Mouse (Mus musculus) small intestine, adult 2 months (tissue): Measurements from ENCODE around the gene Farsa.

ENCODE experiments used
- CTCF ChIP-seq: fragments of 200-500 bp; IDR thresholded peaks from 2 replicates; pipeline ENCODE4 v1.5.1; 2012; ENCODE audit warnings: low read depth, mild to moderate bottlenecking, control low read depth, inconsistent platforms, low read length, moderate library complexity, mixed read lengths; ENCODE audit not compliant: insufficient replicate concordance, insufficient read length; ENCODE audit errors: extremely low read depth
- POLR2A ChIP-seq: fragments of 200-500 bp; IDR thresholded peaks from 2 replicates; pipeline ENCODE4 v1.6.1; 2012; ENCODE audit warnings: low read depth, mild to moderate bottlenecking, control low read depth, inconsistent platforms, low read length, moderate library complexity

DNA sequence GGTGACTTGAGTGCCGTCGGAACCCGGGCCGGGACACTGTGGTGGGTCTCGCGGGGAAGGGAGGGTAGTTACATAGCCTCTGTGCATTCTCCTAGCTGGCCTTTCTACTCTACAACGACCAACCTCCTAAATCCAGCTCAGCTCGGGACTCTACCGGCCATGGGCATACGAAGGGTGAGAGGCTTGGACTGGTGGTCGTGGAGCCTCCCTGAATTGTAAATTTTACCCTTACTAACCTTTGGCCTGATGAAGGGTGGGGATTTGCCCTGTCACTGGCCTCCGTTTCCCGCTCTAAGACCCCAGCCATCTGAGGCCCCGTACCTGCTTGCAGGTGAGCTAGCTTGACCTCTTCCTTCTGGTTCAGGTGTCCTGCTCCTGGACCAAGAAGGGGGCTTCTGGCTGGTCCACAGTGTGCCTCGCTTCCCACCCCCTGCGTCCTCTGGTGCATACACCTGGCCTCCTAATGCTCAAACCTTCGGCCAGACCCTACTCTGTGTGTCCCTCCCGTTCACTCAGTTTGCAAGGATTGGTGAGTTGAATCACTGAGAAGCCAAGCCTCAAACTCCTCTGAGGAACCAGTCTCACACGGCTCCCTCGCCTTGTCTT lies 52.5 kb downstream of the Farsa start:
- TF ChIP-seq CTCF (no peak), POLR2A (no peak)
